Mouse (Mus musculus): ENCODE measurements around the gene Mrpl35. TPM values are rescaled to one million over a fixed set of nuclear protein-coding genes. Genes with fewer than 3 reads are reported as not detected.
A peak's percentile ranks its signal among the peaks of the same experiment; 100 is the strongest.
"Not testable (repeated sequence)": the region's sequence is repeated elsewhere in the genome, so short reads cannot be mapped to it uniquely, and the experiment has no call there.

Mrpl35 gene
- total RNA-seq (2021) = 10 to 100 TPM; 31.8 to 32.0 TPM
- long read RNA-seq, transcript Mrpl35-201 (4 exons, 3,721 nt) = major isoform, 29 of 34 reads
- long read RNA-seq, partial matches to known transcripts = 2 of 34 reads
- long read RNA-seq, other reads (novel, unspliced or antisense) = 3 of 34 reads

DNA sequence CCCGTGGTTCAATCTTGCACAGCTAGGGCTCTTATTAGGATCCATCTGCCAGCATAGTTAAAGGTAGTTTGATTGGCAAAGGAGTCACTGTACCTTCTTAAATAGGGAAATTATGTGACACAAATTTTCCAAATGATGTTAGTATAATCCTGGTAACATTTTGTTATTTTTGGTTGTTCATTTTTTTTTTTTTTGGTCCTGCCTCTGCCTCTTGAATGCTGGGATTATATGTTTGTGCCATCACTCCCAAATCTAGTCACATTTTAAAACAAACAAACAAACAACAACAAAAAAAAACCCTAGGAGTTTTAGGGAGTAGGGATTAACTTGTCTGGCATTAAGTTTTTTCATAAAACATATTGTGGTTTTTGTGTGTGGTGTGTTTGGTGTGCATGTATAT is at the start of gene Mrpl35:
TSS of gene Mrpl35 (minus strand) at position 101 of the 400 bp plus-strand sequence.
- DNase-seq (ENCODE audit: low spot score in 2 of 2) = no peak

GRCm38 (mm10) chr6:71871396-71871795 is 44.6 kb upstream of the Mrpl35 start:
- DNase-seq (ENCODE audit: low spot score in 2 of 2) = no peak

- DNase-seq (ENCODE audit: low spot score in 2 of 2) = no peak
Observed at GRCm38 (mm10) chr6:71868809-71869208, 42.0 kb upstream of the Mrpl35 start.

- peak; percentile 20 to 70 for DNase-seq (ENCODE audit: low spot score in 2 of 2)
Observed at GRCm38 (mm10) chr6:71867751-71868150, 41.0 kb upstream of the Mrpl35 start.

GRCm38 (mm10) chr6:71846906-71847305 is 20.1 kb upstream of the Mrpl35 start:
- DNase-seq (ENCODE audit: low spot score in 2 of 2) = not testable (repeated sequence)

DNA sequence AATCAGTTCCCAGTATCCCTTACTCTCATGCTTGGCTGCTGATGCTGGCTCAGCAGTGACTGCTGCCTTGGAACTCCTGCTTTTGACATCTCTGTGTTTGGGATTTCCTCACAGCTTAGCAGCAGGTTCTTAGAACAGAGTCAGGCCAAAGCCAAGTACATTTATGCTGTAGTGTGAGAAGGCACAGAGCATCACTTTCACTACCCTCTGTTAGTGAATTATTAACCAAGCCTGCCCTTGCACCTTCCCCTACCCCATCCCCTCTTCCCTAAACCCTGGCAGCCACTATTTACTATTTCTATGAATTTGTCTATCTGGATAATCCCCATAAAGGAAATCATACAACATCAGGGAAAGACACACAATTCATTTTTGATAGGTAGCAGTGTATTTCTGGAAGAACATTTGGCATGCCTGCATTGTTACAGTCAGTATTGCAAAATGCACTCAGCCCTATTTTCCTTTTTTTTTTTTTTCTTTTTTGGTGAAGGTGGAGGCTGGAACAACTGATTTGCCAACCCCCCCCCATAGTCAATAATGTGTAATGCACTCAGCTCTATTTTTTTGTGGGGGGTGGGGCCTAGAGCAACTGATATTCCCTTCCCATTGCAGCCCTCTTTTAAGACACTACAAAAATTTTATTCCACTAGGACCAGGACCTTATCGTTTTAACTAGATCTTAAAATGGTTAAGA is 14.0 kb upstream of the Mrpl35 start:
- DNase-seq (ENCODE audit: low spot score in 2 of 2) = no peak

DNA sequence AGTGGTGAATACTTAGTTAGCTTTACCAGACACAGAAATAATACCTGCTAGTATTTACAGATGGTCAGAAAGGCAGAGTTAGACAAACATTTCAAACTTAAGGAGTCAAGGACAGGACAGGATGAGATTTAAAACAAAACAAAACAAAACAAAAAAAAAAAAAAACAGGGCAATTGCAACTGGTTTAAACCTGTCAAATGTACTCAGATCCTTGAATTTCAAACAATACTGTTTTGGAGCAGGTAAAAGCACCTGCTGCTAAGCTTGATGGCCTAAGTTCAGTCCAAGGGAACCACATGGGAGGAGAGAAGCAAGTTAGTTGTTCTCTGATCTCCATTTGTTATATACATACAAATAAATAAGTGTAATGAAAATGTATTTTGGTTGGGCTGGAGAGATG is 13.0 kb upstream of the Mrpl35 start:
- DNase-seq (ENCODE audit: low spot score in 2 of 2) = no peak

- DNase-seq (ENCODE audit: low spot score in 2 of 2) = no peak
Observed at GRCm38 (mm10) chr6:71836811-71837210, 10.0 kb upstream of the Mrpl35 start.

DNA sequence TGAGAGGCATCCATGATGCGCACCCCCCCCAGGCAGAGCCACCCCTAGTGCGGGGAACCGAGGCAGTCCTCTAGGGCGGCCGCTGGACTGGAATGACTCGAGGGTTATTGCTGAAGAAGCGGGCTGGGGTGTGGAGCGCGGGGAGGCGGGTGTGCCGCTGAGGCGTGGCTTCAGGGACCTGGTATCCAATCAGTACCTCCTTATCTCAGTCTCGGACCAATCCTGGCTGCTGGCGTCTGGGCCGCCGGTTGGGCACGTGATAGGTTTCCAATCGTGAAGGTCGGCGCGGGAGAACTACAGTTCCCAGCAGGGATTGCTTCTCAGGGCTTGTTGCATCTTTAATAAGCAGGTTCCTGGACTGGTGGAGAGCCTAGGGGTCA is 4.8 kb upstream of the Mrpl35 start:
- DNase-seq (ENCODE audit: low spot score in 2 of 2) = peak; percentile 97 to 98

DNA sequence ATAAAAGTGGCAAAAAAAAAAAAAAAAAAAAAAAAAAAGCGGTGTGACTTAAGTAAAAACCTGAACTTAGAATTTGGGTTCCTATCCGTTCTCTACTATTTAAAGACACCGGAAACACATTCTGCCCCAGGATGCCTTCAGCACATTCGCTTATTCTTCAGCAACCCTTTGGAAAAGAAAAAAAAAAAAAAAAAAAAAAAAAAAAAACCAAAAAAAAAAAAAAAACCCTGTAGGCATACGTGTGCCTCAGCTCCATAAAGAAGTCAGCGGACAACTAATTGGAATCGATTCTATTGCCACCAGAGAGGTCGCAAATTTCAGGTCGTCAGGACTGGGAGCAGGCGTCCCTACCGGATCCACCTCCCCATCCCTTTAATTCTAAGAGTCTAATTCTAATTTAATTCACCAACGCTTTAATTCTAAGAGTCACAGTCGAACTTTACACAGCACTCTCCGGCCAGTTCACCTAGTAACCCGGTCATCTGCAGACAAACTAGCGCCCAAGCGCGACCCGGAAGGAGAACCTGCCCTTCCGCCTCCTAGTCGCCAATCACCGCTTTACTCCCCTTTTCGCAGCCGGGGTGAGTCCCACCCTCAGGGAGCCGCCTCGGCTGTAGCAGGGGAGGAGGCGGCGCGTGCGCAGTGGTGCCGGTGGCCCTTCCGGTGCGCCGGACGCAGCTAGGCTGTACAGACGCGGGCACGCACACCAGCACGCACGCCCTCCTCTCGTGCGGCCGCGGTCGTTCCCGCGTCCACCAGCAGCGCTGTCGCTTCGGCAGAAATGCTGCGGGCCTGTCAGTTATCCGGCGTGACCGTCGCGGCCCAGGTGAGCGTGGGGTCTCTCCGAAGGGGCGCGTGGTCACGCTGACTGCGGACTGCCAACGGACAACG is 4.2 kb upstream of the Mrpl35 start, which contains the start of gene Immt:
TSS of gene Immt (plus strand) at position 642 of the 891 bp plus-strand sequence.
- DNase-seq (ENCODE audit: low spot score in 2 of 2) = peak; percentile 97 to 98

DNA sequence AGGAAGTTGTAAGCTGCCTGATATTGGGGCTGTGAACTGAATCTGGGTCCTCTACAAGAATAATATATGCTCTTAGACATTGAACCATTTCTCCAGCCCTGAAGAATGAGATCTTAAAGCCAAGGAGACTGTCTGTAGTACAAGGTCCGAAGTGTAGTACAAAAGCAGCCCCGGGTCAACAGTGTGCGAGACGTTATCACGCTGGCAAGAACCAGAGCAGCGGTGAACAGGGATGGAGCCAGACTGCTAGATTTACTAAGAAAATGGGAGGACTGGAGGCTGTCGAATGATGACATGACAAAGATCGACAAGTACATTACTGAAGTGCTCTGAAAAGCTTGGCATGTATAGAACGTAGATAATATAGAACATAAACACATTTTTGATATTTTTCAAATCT is 3.0 kb upstream of the Mrpl35 start:
- no peak for DNase-seq (ENCODE audit: low spot score in 2 of 2)

DNA sequence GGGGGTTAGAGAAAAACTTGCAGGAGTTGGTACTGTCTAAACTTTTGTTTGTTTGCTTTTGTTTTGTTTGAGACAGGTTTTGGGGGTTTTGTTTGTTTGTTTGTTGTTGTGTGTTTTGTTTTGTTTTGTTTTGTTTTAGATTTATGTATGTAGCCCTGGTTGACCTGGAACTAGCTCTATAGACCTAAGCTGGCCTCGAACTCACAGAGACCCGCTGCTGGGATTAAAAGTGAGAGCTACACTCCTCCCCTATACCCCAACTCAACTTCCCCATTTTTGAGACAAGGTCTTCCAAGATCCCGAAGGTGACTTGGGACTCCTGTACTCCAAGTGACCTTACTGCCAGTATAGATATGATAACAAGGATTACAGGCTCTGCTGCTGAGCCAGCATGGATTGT is 2.8 kb downstream of the Mrpl35 start:
- DNase-seq (ENCODE audit: low spot score in 2 of 2) = no peak

DNA sequence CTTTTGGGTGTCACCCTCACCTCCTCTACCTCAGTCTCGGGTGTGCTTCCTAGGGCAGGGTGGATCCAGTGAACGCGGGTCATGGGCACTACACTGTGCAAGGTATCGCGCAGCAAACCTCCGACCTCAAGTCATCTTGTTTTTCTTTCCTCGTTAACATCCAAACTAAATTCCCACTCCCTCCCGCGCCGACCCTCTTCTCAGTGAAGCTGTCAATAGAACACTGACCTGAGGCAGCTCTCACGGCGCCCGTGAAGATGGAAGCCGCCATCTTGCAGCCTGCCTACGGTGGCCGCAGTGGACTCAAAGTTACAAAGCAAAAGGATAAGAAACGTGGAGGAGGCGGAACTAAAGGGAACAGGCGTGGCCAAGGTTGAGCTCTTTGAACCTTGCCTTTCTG is 3.3 kb downstream of the Mrpl35 start:
- peak; percentile 85 to 95 for DNase-seq (ENCODE audit: low spot score in 2 of 2)

- DNase-seq (ENCODE audit: low spot score in 2 of 2) = no peak
Observed at GRCm38 (mm10) chr6:71823085-71823484, 3.7 kb downstream of the Mrpl35 start.

GRCm38 (mm10) chr6:71819764-71820292 is 6.9 kb downstream of the Mrpl35 start:
- DNase-seq (ENCODE audit: low spot score in 2 of 2) = no peak

DNA sequence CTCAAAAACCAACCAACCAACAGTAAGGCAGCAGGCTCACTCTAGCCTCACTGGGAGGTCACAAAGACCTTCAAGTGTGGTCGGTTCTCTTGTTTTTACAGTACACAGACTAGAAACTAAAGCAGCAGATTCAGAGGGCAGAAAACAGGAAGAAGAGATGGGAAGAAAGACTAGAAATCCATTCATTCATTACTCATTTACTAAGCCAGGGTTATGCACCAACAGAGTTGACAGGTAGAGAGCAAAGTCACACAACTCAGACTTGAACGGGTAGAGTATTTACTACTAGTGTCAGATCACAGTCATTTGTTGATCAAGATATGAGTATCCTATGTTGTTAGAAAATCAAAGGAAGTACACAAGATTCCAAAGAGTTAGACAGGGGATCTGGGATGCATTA is 13.9 kb downstream of the Mrpl35 start:
- no peak for DNase-seq (ENCODE audit: low spot score in 2 of 2)

- DNase-seq (ENCODE audit: low spot score in 2 of 2) = no peak
Observed at GRCm38 (mm10) chr6:71809890-71810289, 16.9 kb downstream of the Mrpl35 start.

DNA sequence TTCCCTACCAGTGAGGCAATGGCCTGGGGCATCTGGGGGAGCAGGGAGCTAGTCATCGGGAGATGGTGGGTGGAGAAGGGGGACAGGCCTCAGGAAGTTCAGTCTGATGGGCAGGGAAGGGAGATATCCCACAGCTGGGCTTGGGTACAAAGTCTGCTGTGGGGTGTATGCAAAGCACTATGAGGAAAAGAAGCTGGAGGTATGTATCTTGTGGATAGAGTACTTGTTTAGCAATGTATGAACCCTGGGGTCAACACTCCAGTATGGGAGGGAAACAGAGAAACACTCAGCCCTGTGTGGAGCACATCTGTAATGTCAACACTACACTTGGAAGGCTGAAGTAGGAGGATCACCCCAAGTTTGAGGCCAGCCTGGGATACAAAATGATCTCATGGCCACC is 20.1 kb downstream of the Mrpl35 start:
- DNase-seq (ENCODE audit: low spot score in 2 of 2) = no peak

GRCm38 (mm10) chr6:71804061-71804829 is 22.5 kb downstream of the Mrpl35 start:
- DNase-seq (ENCODE audit: low spot score in 2 of 2) = peak; percentile 71 to 89

DNA sequence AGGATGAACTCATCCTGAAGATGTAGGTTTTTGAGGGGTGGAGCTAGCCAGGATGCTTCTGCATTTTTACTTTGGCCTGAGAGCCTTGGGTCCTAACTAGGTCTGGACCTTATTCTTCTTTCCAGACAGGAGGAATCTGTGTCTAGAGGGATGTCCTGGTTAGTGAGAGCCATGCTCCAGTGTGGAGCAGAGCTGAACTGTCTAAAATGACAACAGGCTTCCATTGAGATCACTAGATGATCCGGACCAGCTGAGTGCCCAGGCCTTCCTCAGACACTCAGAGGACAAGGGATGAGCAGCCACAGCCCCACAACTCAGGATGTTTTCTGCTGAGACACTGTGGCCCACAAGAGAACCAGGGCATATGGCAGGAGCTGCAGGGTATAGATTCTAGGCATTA is 23.2 kb downstream of the Mrpl35 start:
- DNase-seq (ENCODE audit: low spot score in 2 of 2) = no peak

DNA sequence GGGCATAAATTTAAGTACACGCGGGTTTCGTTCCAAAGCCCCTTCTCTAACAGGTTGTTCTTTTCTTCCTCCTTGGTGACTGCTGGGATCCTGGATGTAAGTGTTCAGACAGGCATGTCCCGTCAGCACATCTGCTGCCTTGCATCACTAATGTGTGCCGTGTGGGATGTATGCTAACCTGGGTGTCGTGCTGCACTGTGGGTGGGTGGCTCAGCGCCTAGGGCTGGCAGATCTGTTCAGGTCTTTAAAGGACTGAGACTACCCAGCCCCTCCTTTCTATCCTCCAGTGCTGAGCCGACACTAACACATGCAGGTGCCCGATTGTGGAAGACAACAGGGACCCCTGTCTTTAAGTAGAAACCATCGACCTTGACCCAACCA is 25.1 kb downstream of the Mrpl35 start:
- DNase-seq (ENCODE audit: low spot score in 2 of 2) = peak; percentile 31 to 69
